Mouse (Mus musculus) central nervous system, embryonic 18 days (tissue): ENCODE results near the gene Ndufa6. TPM values are rescaled to one million over a fixed set of nuclear protein-coding genes. Genes with fewer than 3 reads are reported as not detected.

Source experiments
- polyA plus RNA-seq: library from polyadenylated mRNA; depleted of rRNA; stranded (reverse); fragments of >200 nt; gene quantifications from 2 replicates; pipeline ENCODE4 v1.2.3, GENCODE M21; 2012; rRNA removed

Ndufa6 gene
- 393 and 416 TPM in 2 replicates for polyA plus RNA-seq

DNA sequence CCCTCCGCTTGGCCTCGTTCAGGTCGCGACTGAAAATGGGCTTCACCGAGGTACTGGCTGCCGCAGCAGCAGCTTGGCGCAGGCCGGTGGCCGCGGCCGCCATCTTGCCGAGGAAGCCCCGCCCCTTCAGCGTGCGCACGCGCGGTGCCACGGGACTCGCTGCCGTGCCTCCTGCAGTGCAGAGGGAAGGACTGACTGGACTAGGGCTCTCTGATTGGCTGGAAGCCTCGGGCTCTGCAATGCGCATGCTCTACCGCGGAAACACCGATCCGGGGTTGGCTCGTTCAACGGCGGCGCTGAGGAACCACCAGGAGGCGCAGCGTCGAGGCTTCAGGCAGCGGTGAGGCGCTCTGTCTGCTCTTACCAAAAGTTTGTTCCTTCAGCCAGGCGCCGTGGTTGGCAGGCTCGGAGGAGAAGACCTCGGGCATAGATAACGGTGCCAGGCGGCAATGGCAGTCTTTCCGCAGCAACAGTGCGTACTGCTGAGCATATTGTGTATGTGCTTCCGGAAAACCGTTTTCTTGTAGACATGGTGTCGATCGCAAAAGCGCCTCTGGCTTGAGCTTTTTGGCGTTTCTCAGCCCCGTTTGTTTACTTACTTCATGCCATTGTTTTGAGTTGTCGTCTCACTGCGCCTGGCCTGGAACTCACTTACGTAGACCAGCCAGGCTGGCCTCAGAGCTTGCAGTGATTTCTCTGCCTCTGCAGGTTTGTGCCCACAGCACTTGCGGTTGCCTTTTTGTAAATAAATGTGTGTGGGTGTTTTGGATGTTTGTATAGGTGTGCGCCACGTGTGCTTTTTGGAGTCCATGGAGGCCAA, at the start of gene Ndufa6:
TSS of gene Ndufa6 (minus strand) at position 197 of the 820 bp plus-strand sequence.

DNA sequence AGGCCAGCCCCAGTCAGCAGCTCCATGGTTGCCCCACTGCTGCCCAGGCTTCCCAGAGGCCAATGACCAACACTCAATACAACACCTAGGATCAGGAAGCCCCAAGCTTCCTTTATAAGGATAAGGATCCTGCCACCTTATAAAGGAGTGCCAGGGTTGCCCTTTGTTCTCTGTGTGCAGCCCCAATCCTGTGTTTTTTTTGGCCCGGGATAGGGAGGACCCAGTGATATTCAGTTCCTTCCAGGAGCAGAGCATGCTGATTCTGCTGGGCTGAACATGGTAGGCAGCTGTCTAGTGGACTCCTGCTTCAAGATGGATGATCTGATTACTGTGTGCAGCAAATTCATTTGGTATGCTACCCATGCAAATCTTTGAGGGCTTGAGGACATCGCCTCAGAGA, 39.8 kb upstream of the Ndufa6 start, which contains the start of gene Cyp2d11:
TSS of gene Cyp2d11 (minus strand) at position 101 of the 400 bp plus-strand sequence.

DNA sequence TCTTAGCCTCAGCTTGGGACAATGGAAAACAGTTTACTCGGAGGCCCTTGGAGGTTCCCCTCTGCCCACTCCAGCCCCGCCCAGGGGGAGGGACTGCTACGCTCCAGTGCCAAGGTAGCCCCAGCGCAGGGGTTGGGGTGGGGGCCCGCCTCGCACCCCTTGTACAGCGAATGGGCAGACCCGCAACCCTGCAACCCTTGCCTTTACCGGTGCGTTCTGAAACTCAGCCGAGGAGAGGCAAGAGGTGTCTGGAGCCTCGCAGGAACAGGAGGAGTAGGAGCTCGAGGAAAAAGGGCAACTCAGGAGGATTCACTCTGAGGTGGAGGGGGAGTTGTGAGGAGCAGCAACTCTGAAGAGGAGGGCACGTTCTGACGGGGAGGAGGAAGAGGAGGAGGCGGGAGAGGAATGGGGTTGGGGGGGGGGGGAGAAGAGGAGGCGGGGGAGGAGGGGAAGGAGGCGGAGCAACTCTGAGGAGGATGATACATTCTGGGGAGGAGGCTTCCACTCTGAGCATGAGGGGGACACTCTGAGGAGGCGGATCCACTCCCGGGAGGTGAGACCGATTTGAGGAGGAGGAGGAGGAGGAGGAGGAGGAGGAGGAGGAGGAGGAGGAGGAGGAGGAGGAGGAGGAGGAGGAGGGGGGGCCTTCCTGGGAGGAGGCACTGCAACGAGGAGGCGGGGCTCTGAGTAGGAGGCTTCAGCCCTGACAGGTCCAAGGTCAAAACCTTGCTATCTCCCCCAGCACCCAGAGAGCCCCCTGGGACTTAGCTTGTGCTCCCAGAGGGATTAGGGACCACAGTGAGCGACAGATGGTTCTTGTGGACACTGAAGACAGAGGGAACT, 26.0 kb upstream of the Ndufa6 start, which contains the start of gene Cyp2d22:
TSS of gene Cyp2d22 (minus strand) at position 390 of the 843 bp plus-strand sequence.

DNA sequence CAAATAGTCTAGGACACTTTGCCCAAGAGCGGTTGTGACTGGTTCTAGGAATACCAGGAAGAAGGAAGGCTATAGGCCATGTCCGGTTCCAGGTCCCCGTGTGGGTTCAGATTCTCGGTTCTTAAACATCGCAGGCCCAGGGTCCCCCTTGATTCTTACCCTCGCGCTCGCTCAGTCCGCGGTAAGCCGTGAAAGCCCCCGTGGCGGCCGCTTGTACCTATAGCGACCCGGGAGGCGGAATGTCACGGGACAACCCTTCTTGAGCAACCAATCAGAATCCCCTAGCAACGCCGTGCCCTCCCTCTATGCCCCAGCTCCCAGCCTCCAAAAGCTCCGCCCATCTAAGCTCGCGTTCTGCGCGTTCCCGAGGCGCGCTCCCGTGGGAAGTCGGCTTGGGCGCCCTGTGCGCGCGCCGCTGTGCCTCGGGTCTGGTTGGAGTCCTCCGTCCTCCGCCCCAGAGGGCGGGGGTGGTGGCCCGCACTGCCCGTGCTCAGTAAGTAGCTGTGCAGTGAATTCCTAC, 15.5 kb downstream of the Ndufa6 start, which contains the start of the genes Naga, Pheta2 and Smdt1:
TSS of gene Naga (minus strand) at position 333 of the 520 bp plus-strand sequence.
TSS of gene Pheta2 (plus strand) at position 350 of the 520 bp plus-strand sequence.
TSS of gene Smdt1 (plus strand) at position 367 of the 520 bp plus-strand sequence.

Other genes starting within 250 kb of the Ndufa6 start
- 18.4 and 19.4 TPM in 2 replicates for gene Ccdc134, start 226.4 kb downstream of the Ndufa6 start, polyA plus RNA-seq
- gene Srebf2, start 207.1 kb downstream of the Ndufa6 start, polyA plus RNA-seq, result 121 and 141 TPM in 2 replicates
- 2.3 and 2.6 TPM in 2 replicates for gene Shisa8, start 141.5 kb downstream of the Ndufa6 start, polyA plus RNA-seq
- 0.39 TPM in 2 replicates for gene Tnfrsf13c, start 130.0 kb downstream of the Ndufa6 start, polyA plus RNA-seq
- gene Cenpm, start 109.6 kb downstream of the Ndufa6 start, polyA plus RNA-seq, result 11.6 and 11.9 TPM in 2 replicates
- 96.7 and 103 TPM in 2 replicates for gene 1500009C09Rik, start 101.9 kb downstream of the Ndufa6 start, polyA plus RNA-seq
- 428 and 449 TPM in 2 replicates for gene Sept3, start 79.4 kb downstream of the Ndufa6 start, polyA plus RNA-seq
- gene Wbp2nl, start 55.4 kb downstream of the Ndufa6 start, polyA plus RNA-seq, result 0.21 and 0.51 TPM in 2 replicates
- 37.9 TPM in 2 replicates for gene Naga, start 15.4 kb downstream of the Ndufa6 start, polyA plus RNA-seq
- gene Pheta2, start 15.4 kb downstream of the Ndufa6 start, polyA plus RNA-seq, result 0.92 and 1.4 TPM in 2 replicates
- gene Smdt1, start 15.4 kb downstream of the Ndufa6 start, polyA plus RNA-seq, result 264 and 271 TPM in 2 replicates
- gene Cyp2d22, start 25.9 kb upstream of the Ndufa6 start, polyA plus RNA-seq, result 8.8 and 10.3 TPM in 2 replicates
- gene Cyp2d11, start 39.7 kb upstream of the Ndufa6 start, polyA plus RNA-seq, result not detected in 2 replicates
- gene Cyp2d10, start 52.9 kb upstream of the Ndufa6 start, polyA plus RNA-seq, result 0.07 TPM in 1 of 2 replicates, not detected in the other
- not detected in 2 replicates for gene Cyp2d9, start 79.1 kb upstream of the Ndufa6 start, polyA plus RNA-seq
- gene Cyp2d12, start 200.8 kb upstream of the Ndufa6 start, polyA plus RNA-seq, result not detected in 2 replicates